Mouse (Mus musculus) intestine, embryonic 15.5 days (tissue): Measurements from ENCODE around the gene Sft2d1. TPM values are rescaled to one million over a fixed set of nuclear protein-coding genes. Genes with fewer than 3 reads are reported as not detected.

Source experiments
- ATAC-seq: fragments of 200-750 bp; cut with Nextera tagmentation; 2 replicates; pipeline ENCODE4 v1.8.0; 2017; ENCODE audit warnings: moderate TSS enrichment, moderate library complexity
- H3K27ac ChIP-seq: fragments of 300-500 bp; sonication (generic); 2 replicates; pipeline ENCODE4 v1.5.1; 2015; ENCODE audit warnings: mild to moderate bottlenecking, inconsistent platforms
- H3K27me3 ChIP-seq: fragments of 300-500 bp; sonication (generic); replicated peaks from 2 replicates; pipeline ENCODE4 v1.6.1; 2015; ENCODE audit warnings: inconsistent platforms
- H3K36me3 ChIP-seq: fragments of 300-500 bp; sonication (generic); 2 replicates; pipeline ENCODE4 v1.6.1; 2015; ENCODE audit warnings: inconsistent platforms
- H3K4me1 ChIP-seq: fragments of 300-500 bp; sonication (generic); replicated peaks from 2 replicates; pipeline ENCODE4 v1.6.1; 2015; ENCODE audit warnings: inconsistent platforms
- H3K4me2 ChIP-seq: fragments of 300-500 bp; sonication (generic); replicated peaks from 2 replicates; pipeline ENCODE4 v1.6.1; 2015; ENCODE audit warnings: mild to moderate bottlenecking, inconsistent platforms
- H3K4me3 ChIP-seq: fragments of 300-500 bp; sonication (generic); replicated peaks from 2 replicates; pipeline ENCODE4 v1.5.1; 2015; ENCODE audit warnings: inconsistent platforms
- H3K9ac ChIP-seq: fragments of 300-500 bp; sonication (generic); 2 replicates; pipeline ENCODE4 v1.6.1; 2015; ENCODE audit warnings: inconsistent platforms
- H3K9me3 ChIP-seq: fragments of 300-500 bp; sonication (generic); 2 replicates; pipeline ENCODE4 v1.6.1; 2016; ENCODE audit warnings: inconsistent platforms
- WGBS: fragments of 180-500 bp; shearing (Covaris S2); methylation state at CpG from one replicate; pipeline ENCODE4 v1.1.7; 2015; 5-methylcytosine and 5-hydroxymethylcytosine counted together
- polyA plus RNA-seq: library from polyadenylated mRNA; unstranded; fragments of >200 nt; fragmentation: Nextera tagmentation; extraction: Ambion mirVana; gene quantifications from 2 replicates; pipeline ENCODE4 v1.2.1, GENCODE M21; 2015

The Sft2d1 gene
- polyA plus RNA-seq, 1 experiment from 2014 or later, result 79.0 TPM

- ATAC-seq, result peak; percentile 67
- Histone ChIP-seq H3K4me2 (peak overlapping the region; percentile 63), H3K9ac (peak overlapping the region; percentile 30), H3K4me3 (peak overlapping the region; percentile 24), H3K36me3 (no peaks in the 10 kb centered on the region), H3K9me3 (no peaks in the 10 kb centered on the region), H3K27me3 (no peaks in the 10 kb centered on the region), H3K4me1 (peaks cover 17% of the 10 kb centered on the region), H3K27ac (peak overlapping the region; percentile 77)
- 0% methylated on average over 7 of the region's 7 CpGs for WGBS
Observed at GRCm38 (mm10) chr17:8371834-8372233, 60.9 kb downstream of the Sft2d1 start.

DNA sequence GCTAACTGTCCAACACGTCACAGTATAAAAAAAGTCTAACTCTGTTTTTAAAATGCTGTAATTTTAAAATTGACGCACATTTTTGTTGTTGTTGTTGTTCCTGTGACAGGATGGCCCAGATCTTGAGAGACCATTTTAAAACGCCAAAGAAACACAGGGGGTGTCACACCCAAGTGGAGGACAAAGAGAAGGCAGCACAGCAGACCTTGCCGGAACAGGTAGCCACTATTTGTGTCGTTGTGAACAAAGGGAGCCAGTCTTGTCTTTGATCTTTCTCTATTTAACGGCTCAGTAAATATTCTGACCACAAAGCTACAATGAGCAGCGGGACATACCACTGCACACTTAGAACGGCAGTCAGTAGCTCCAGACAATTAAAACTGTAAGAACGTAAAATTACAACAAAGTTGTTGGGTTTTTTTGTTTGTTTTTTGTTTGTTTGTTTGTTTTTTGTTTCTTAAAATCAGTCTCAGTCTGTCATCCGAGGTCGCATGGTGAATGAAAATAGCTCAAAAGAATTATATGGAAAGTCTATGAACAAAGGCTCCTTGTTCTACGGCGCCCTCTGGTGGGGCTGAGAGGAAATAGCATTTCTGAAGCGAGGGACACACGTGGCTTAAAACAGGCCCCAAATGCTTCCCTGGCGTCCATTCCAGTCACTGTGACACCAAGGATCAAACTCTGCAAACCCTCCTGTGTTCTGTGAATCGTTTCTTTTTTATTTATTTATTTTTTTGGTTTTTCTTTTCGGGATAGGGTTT lies 61.6 kb downstream of the Sft2d1 start:
- WGBS, result 5% methylated on average over 18 of the region's 18 CpGs
- H3K4me1 ChIP-seq, result peaks cover 16% of the 10 kb centered on the region
- H3K4me3 ChIP-seq, result peak overlapping the region; percentile 24
- H3K27me3 ChIP-seq, result no peaks in the 10 kb centered on the region
- H3K36me3 ChIP-seq, result no peaks in the 10 kb centered on the region
- peak overlapping the region; percentile 77 for H3K27ac ChIP-seq
- ATAC-seq, result peak; percentile 63
- peak overlapping the region; percentile 30 for H3K9ac ChIP-seq
- H3K9me3 ChIP-seq, result no peaks in the 10 kb centered on the region
- H3K4me2 ChIP-seq, result peak overlapping the region; percentile 63

Other genes with a start within 250 kb of the Sft2d1 start
- gene Gm49673, start 163.3 kb upstream of the Sft2d1 start, polyA plus RNA-seq, result 0.08 and 0.23 TPM in 2 replicates
- 31.1 and 36.4 TPM in 2 replicates for gene Rnaset2a, start 163.0 kb upstream of the Sft2d1 start, polyA plus RNA-seq
- 30.2 and 31.5 TPM in 2 replicates for gene Fgfr1op, start 145.6 kb upstream of the Sft2d1 start, polyA plus RNA-seq
- gene Ccr6, start 75.1 kb upstream of the Sft2d1 start, polyA plus RNA-seq, result 0.50 and 0.86 TPM in 2 replicates
- 192 and 199 TPM in 2 replicates for gene Mpc1, start 28.2 kb upstream of the Sft2d1 start, polyA plus RNA-seq
- 0.39 and 0.61 TPM in 2 replicates for gene Prr18, start 26.4 kb downstream of the Sft2d1 start, polyA plus RNA-seq
- gene T2, start 44.9 kb downstream of the Sft2d1 start, polyA plus RNA-seq, result 0.13 and 0.27 TPM in 2 replicates
- 0.30 and 0.45 TPM in 2 replicates for gene T, start 123.3 kb downstream of the Sft2d1 start, polyA plus RNA-seq
- 1.4 and 1.5 TPM in 2 replicates for gene Pde10a, start 214.3 kb downstream of the Sft2d1 start, polyA plus RNA-seq